Mouse (Mus musculus): ENCODE measurements around the gene Wdr27.
"Not testable (repeated sequence)": the region's sequence is repeated elsewhere in the genome, so short reads cannot be mapped to it uniquely, and the experiment has no call there.

DNA sequence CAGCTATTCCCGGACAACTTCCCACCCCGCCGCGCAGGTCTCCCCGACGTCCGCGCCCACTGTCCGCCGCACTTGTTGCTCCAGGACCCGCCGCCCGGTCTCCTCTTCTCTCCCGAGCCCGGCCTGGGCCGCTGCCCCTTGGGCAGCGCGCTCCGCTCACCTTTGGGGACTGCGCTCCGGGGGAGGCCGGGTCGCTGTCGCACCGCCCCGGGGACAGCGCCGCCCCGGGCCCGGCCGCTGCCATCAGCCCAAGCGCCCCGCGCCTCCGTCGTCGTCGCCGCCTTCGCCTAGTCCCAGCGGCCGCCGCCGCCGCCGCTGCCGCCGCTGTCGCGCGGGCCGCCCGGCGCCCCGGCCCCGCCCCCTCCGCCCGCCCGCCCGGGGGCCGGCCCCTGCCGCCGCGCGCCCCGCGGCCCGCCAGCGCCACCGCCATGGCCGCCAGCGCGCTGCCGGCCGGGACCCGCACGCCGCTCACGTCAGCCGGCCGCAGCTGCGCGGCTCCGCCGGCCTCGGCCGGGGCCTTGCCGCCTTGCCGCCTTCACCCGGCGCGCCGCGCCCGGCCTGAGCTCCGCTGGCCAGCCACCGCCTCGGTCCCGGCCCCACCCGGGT lies 18.1 kb upstream of the Wdr27 start, which contains the start of gene Phf10:
- TF ChIP-seq POLR2A (IDR thresholded peaks at IDR 0.05; ENCODE audit: low read depth, low read length); CTCF (IDR thresholded peaks at IDR 0.05; ENCODE audit: extremely low read depth, insufficient read length, insufficient replicate concordance, low read depth, low read length): not testable (repeated sequence)

Data from small intestine, adult 2 months (tissue).